Mouse (Mus musculus) heart, embryonic 12.5 days (tissue): ENCODE measurements around the gene Phb2. TPM values are rescaled to one million over a fixed set of nuclear protein-coding genes. Genes with fewer than 3 reads are reported as not detected.
A peak's percentile ranks its signal among the peaks of the same experiment; 100 is the strongest.
"Not testable (repeated sequence)": the region's sequence is repeated elsewhere in the genome, so short reads cannot be mapped to it uniquely, and the experiment has no call there.

Experiments used
- ATAC-seq: fragments of 200-750 bp; cut with Nextera tagmentation; 2 replicates; pipeline ENCODE4 v1.8.0; 2017; ENCODE audit warnings: moderate TSS enrichment, moderate library complexity; ENCODE audit not compliant: insufficient number of reproducible peaks, low FRiP score
- H3K27ac ChIP-seq: fragments of 300-500 bp; sonication (generic); 2 replicates; pipeline ENCODE4 v1.5.1; 2016; ENCODE audit warnings: mild to moderate bottlenecking, moderate library complexity; ENCODE audit not compliant: poor library complexity, severe bottlenecking
- H3K27me3 ChIP-seq: fragments of 300-500 bp; sonication (generic); replicated peaks from 2 replicates; pipeline ENCODE4 v1.6.1; 2016; ENCODE audit warnings: mild to moderate bottlenecking, moderate library complexity
- H3K36me3 ChIP-seq: fragments of 300-500 bp; sonication (generic); 2 replicates; pipeline ENCODE4 v1.6.1; 2016; ENCODE audit warnings: mild to moderate bottlenecking, moderate library complexity
- H3K4me1 ChIP-seq: fragments of 300-500 bp; sonication (generic); replicated peaks from 2 replicates; pipeline ENCODE4 v1.6.1; 2016; ENCODE audit warnings: mild to moderate bottlenecking
- H3K4me2 ChIP-seq: fragments of 300-500 bp; sonication (generic); 2 replicates; pipeline ENCODE4 v1.6.1; 2016; ENCODE audit warnings: mild to moderate bottlenecking, moderate library complexity
- H3K4me3 ChIP-seq: fragments of 300-500 bp; sonication (generic); 2 replicates; pipeline ENCODE4 v1.5.1; 2016; ENCODE audit warnings: mild to moderate bottlenecking
- H3K9ac ChIP-seq: fragments of 300-500 bp; sonication (generic); 2 replicates; pipeline ENCODE4 v1.6.1; 2016; ENCODE audit warnings: mild to moderate bottlenecking, moderate library complexity
- H3K9me3 ChIP-seq: fragments of 300-500 bp; sonication (generic); replicated peaks from 2 replicates; pipeline ENCODE4 v1.6.1; 2016; ENCODE audit warnings: mild to moderate bottlenecking, moderate library complexity
- WGBS: fragments of 180-500 bp; shearing (Covaris S2); methylation state at CpG from one replicate; pipeline ENCODE4 v1.1.7; 2016; 5-methylcytosine and 5-hydroxymethylcytosine counted together
- polyA plus RNA-seq: library from polyadenylated mRNA; unstranded; fragments of >200 nt; fragmentation: Nextera tagmentation; extraction: Ambion mirVana; gene quantifications from 2 replicates; pipeline ENCODE4 v1.2.1, GENCODE M21; 2016

Gene Phb2
- polyA plus RNA-seq, 1 experiment from 2014 or later = 349 TPM

DNA sequence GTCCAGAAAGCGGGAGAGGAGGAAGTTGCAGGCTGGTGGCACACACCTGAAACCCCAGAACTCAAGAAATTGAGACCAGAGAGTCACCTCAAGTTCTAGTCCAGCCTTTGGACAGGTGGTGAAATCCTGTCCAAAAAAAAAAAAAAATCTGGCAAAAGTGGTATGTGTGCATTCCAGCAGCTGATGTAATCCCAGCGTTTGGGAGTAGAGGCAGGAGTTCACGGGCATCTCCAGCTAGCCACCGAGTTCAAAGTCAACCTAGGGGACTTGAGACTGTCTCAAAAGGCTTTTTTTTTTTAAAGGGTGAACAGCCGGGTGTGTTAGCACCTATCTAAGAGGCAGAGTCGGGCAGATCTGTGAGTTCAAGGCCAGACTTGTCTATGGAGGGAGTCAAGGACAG lies 36.0 kb upstream of the Phb2 start:
- Histone ChIP-seq H3K9ac (no peak overlapping the region), H3K27me3 (no peaks in the 10 kb centered on the region), H3K27ac (no peak overlapping the region), H3K4me3 (no peak overlapping the region), H3K4me1 (peaks cover 12% of the 10 kb centered on the region), H3K4me2 (no peak overlapping the region), H3K36me3 (peaks cover 15% of the 10 kb centered on the region), H3K9me3 (peaks cover 4% of the 10 kb centered on the region; the same call in 1 of the 2 replicates)
- no peak for ATAC-seq
- 76% methylated on average over 6 of the region's 6 CpGs for WGBS

DNA sequence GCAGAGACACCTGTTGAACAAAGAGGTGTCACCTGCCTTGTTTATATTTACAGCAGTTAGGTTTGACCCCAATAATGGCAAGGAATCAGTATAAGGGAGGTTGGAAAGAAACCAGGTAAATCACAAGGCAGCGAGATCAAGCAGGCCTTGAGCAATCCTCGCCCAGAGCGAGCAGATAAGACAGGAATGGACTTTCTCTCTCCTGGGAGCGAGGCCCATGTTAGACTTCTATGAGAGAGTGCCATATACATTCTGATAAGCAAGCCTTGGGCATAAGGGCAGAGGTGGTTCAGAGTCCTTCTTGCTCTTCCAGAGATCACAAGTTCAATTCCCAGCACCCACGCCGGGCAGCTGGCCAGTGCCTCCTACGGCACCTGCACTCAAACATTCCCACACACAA lies 33.4 kb upstream of the Phb2 start:
- Histone ChIP-seq H3K27me3 (no peaks in the 10 kb centered on the region), H3K9me3 (peaks cover 4% of the 10 kb centered on the region; the same call in 1 of the 2 replicates), H3K27ac (no peak overlapping the region), H3K36me3 (peaks cover 15% of the 10 kb centered on the region), H3K9ac (no peak overlapping the region), H3K4me1 (peaks cover 14% of the 10 kb centered on the region), H3K4me3 (no peak overlapping the region), H3K4me2 (no peak overlapping the region)
- WGBS = 74% methylated on average over 7 of the region's 7 CpGs
- no peak for ATAC-seq

DNA sequence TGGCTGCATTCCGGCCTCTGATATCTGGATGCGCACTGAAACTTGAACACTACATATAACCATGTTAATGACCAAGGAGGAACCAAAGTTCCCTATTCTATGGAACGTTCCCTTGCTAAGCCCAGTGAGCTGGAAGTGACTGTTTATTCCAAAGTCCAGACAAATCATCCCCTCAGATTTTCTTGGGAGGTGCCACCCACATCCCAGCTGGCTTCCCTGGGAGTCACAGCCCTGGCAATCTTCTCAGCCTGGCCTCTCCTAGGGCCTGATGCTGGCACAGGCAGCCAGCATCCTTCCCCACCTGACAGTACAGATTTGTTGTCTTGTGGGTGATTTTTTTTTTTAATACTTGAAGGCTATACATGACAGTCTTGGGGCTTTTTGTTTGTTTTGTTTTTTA lies 32.6 kb upstream of the Phb2 start:
- H3K4me1 ChIP-seq = peaks cover 20% of the 10 kb centered on the region
- no peak overlapping the region for H3K4me2 ChIP-seq
- no peaks in the 10 kb centered on the region for H3K27me3 ChIP-seq
- ATAC-seq = no peak
- H3K9me3 ChIP-seq = no peaks in the 10 kb centered on the region; the same call in 1 of the 2 replicates
- H3K27ac ChIP-seq = no peak overlapping the region
- H3K4me3 ChIP-seq = no peak overlapping the region
- peaks cover 8% of the 10 kb centered on the region for H3K36me3 ChIP-seq
- H3K9ac ChIP-seq = no peak overlapping the region
- WGBS = 95% methylated on average over 3 of the region's 3 CpGs

DNA sequence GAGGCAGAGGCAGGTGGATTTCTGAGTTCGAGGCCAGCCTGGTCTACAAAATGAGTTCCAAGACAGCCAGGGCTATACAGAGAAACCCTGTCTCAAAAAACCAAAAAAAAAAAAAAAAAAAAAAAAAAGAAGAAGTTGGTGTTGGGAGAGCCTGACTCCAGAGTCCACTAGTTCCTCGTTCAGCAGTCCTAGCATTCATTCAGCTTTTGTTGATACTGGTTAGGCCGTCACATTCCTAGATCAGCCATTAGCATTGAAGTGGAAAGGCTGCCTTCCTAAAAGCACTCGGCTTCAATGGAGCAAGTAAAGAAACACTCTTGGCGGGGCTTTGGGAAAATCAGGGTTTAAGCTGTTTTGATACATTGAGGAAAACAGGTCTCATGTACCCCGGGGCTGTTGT lies 29.8 kb upstream of the Phb2 start:
- H3K4me3 ChIP-seq, H3K9ac ChIP-seq, H3K36me3 ChIP-seq, H3K27ac ChIP-seq, H3K9me3 ChIP-seq, H3K4me2 ChIP-seq, ATAC-seq, H3K27me3 ChIP-seq: not testable (repeated sequence)
- 77% methylated on average over 6 of the region's 6 CpGs for WGBS
- H3K4me1 ChIP-seq = peaks cover 20% of the 10 kb centered on the region

DNA sequence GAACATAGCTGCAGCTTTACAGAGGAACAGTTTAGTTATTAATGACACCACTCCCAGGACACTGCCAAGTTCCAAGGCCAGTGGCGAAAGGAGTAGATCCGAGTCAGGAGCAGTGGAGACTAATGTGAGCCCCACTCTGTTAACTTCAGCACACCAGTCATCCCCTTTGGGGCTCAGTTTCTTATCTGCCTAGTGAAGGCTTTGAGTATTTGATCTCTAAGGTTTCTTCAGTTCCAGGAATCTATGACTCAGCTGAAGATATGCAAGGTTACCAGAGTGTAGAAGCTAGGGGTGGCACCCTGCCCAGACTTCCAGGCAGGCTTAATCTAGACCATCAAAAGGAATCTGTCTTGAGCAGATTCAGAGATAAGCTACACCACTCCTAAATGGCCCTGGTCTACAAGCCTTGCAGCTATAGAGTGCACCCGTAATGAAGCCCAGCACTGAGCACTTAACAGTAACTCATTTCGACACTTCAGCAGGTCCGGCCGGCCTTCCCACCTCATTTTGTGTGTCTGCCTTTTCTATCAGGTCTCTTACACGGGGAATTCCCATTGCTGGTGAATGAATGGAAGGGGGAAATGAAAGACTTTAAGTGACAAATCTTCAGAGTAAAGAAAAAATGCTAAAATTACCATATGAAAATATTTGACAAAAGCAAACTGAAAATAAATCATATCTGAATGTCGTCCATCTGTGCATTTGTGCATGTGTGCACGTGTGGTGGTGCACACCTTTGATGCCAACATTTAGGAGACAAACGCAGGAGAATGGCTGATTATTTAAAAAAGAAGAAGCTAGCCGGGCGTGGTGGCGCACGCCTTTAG lies 28.3 kb upstream of the Phb2 start:
- no peak overlapping the region for H3K4me3 ChIP-seq
- H3K27me3 ChIP-seq = no peaks in the 10 kb centered on the region
- H3K4me2 ChIP-seq = no peak overlapping the region
- peaks cover 18% of the 10 kb centered on the region for H3K4me1 ChIP-seq
- peak; percentile 44 for ATAC-seq
- 61% methylated on average over 14 of the region's 14 CpGs for WGBS
- no peak overlapping the region for H3K9ac ChIP-seq
- H3K36me3 ChIP-seq = no peaks in the 10 kb centered on the region
- no peaks in the 10 kb centered on the region for H3K9me3 ChIP-seq
- no peak overlapping the region for H3K27ac ChIP-seq

DNA sequence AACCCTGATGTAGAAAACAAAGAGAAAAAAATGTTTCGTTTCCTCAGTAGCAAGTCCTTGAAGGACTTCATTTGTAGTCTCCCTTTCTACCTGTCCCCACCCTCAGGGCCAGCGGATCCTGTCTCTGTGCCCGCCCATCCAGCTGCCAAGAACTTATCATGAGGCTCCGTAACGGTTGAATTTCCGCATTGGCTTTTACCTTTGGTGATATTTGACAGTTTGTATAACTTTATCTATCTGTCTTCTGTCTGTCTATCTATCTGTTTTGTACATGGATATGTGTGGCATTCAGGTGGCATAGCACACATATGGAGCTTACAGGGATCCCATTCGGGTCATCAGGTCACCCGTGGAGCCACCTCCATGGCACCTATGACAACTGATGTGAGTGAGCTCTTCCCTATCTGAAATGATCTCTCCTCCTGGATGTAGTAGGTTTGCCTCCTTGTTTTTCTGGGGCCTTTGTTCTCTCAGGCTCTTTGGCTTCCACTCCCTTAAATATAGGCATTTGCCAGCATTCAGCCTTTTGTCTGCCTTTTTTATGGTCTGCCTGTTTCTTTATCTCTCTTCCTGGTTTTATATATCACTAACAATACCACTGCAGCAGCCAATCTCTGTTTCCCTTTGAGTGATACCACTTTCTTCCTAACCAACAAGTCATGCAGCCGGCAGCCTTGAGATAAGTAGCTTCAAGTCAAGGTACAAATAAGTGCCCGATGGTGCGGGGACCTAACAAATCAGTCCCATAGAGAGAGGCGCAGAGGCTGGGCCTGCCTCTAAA lies 26.3 kb upstream of the Phb2 start:
- H3K9ac ChIP-seq = no peak overlapping the region
- ATAC-seq = peak; percentile 51; the same call in 1 of the 2 replicates
- H3K27ac ChIP-seq = 0 out of 2 replicates have a peak overlapping the region, but pooled peaks have one; percentile 7
- no peak overlapping the region for H3K4me2 ChIP-seq
- H3K4me1 ChIP-seq = peaks cover 16% of the 10 kb centered on the region
- no peaks in the 10 kb centered on the region for H3K9me3 ChIP-seq
- H3K4me3 ChIP-seq = no peak overlapping the region
- H3K27me3 ChIP-seq = no peaks in the 10 kb centered on the region
- WGBS = 75% methylated on average over 12 of the region's 12 CpGs
- H3K36me3 ChIP-seq = no peaks in the 10 kb centered on the region

DNA sequence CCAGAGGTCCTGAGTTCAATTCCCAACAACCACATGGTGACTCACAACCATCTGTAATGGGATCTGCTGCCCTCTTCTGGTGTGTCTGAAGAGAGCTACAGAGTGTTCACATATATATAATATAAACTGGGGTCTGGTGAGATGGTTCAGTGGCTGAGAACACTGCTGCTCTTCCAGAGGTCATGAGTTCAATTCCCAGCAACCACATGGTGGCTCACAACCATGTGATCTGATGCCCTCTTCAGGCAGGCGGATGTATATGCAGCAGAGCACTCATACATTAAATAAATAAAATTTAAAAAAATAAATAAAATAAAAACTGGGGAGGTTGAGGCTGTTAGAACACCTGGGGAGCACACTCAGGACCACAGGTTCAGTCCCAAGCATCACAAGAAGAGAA lies 25.5 kb upstream of the Phb2 start:
- H3K9ac ChIP-seq, ATAC-seq, H3K9me3 ChIP-seq, H3K27ac ChIP-seq, H3K4me2 ChIP-seq, H3K36me3 ChIP-seq, H3K4me3 ChIP-seq, H3K27me3 ChIP-seq: not testable (repeated sequence)
- WGBS = 73% methylated on average over 1 of the region's 1 CpGs
- H3K4me1 ChIP-seq = peaks cover 16% of the 10 kb centered on the region

DNA sequence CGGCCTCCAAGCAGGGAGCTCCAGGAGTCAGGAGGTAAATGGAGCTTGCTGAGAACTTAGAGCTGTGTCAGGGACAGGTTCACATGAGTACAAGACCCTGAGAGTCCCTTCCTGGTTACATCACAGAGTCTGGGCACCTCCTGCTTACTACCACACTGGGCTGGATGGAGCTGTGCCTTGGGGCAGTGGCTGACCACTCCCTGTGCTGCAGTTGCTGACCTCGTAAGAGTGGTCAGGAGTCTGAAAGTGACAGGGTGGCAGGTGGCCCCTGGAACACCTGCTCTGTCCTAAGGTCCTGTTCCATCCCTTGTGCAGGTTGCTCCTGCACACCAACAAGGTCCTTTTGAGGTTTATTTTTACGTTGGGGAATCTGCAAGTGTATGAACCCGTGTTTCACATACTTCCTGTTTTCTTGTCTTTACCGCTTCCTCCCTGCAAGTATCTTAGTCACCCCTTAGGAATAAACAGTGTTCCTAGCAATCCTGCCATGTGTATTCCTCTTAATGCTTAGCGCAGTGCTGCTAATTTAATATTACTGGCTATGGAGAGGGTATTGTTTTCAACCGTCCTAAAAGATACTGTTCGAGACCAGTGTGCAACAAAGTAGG lies 23.9 kb upstream of the Phb2 start:
- ATAC-seq = no peak
- H3K9me3 ChIP-seq = no peaks in the 10 kb centered on the region
- no peak overlapping the region for H3K4me2 ChIP-seq
- H3K27ac ChIP-seq = no peak overlapping the region
- no peak overlapping the region for H3K9ac ChIP-seq
- peaks cover 11% of the 10 kb centered on the region for H3K4me1 ChIP-seq
- H3K36me3 ChIP-seq = no peaks in the 10 kb centered on the region
- H3K27me3 ChIP-seq = no peaks in the 10 kb centered on the region
- WGBS = 78% methylated on average over 8 of the region's 8 CpGs
- no peak overlapping the region for H3K4me3 ChIP-seq

DNA sequence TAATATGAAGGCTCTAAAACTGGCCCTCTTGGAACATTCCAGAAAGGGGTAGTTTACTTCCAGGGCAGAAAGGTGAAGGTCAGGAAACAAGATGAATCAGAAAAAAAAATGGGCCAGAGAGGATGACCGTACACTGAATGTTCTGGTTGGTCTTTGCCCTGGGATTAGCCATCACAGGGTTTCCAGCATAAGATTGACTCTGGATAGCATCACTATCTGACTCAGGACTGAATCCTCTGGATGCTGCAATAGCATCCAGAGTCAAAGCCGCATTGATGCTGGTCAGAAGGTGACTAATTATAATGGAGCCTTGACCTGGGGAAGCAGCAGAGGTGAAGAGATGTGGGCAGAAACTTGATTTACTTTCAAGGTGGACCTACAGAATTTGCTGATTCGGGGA lies 23.1 kb upstream of the Phb2 start:
- Histone ChIP-seq H3K4me3 (no peak overlapping the region), H3K9ac (no peak overlapping the region), H3K27ac (no peak overlapping the region), H3K36me3 (no peaks in the 10 kb centered on the region), H3K4me2 (no peak overlapping the region), H3K9me3 (no peaks in the 10 kb centered on the region), H3K4me1 (peaks cover 5% of the 10 kb centered on the region; the same call in 1 of the 2 replicates), H3K27me3 (no peaks in the 10 kb centered on the region)
- 87% methylated on average over 3 of the region's 3 CpGs for WGBS
- no peak for ATAC-seq

DNA sequence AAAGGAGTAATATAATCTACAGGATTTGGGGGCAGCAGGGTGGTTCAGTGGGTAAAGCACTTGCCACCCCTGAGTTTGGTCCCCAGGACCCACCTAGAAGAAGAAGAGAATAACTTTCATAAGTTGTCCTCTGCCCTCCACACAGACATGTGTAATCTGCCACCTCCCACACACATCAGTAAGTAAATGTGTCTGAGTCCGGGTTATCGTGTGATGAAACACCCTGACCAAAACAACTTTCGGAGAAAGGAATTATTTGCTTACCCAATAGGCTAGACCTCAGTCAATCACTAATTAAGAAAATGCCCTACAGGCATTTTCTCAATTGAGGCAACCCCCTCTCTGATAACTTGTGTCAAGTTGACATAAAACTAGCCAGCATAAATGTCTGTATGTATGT lies 21.6 kb upstream of the Phb2 start:
- H3K27me3 ChIP-seq = no peaks in the 10 kb centered on the region
- H3K9ac ChIP-seq = no peak overlapping the region
- no peaks in the 10 kb centered on the region for H3K9me3 ChIP-seq
- ATAC-seq = no peak
- no peaks in the 10 kb centered on the region for H3K36me3 ChIP-seq
- H3K4me1 ChIP-seq = peaks cover 7% of the 10 kb centered on the region; the same call in 1 of the 2 replicates
- WGBS = 90% methylated on average over 3 of the region's 3 CpGs
- H3K27ac ChIP-seq = no peak overlapping the region
- no peak overlapping the region for H3K4me3 ChIP-seq
- no peak overlapping the region for H3K4me2 ChIP-seq
